Mouse (Mus musculus) gastrocnemius, postnatal 4 days (tissue): ENCODE results near the gene Adamtsl5. TPM values are rescaled to one million over a fixed set of nuclear protein-coding genes. Genes with fewer than 3 reads are reported as not detected.
"Not testable (repeated sequence)": the region's sequence is repeated elsewhere in the genome, so short reads cannot be mapped to it uniquely, and the experiment has no call there.

Experiments used
- DNase-seq, 2 experiments: peaks; one replicate each; pipeline ENCODE4 v3.0.0; 2021 to 2022; ENCODE audit warnings: low spot score in 2 of 2, mixed read lengths in 2 of 2
- total RNA-seq, 2 experiments: library from RNA; stranded (reverse); gene quantifications; 2 replicates each; pipeline ENCODE4 v1.2.3; 2021

Adamtsl5 gene
- total RNA-seq, 2 experiments from 2014 or later = 15.5 to 16.5 TPM

- peak in 1 of 2 experiments; percentile 68 for DNase-seq
These were observed 25.9 kb upstream of the Adamtsl5 start for GRCm38 (mm10) chr10:80374063-80374462.

- no peak for DNase-seq
These were observed 24.5 kb upstream of the Adamtsl5 start for GRCm38 (mm10) chr10:80372706-80373105.

GRCm38 (mm10) chr10:80371983-80372382 lies 23.8 kb upstream of the Adamtsl5 start:
- no peak for DNase-seq

DNA sequence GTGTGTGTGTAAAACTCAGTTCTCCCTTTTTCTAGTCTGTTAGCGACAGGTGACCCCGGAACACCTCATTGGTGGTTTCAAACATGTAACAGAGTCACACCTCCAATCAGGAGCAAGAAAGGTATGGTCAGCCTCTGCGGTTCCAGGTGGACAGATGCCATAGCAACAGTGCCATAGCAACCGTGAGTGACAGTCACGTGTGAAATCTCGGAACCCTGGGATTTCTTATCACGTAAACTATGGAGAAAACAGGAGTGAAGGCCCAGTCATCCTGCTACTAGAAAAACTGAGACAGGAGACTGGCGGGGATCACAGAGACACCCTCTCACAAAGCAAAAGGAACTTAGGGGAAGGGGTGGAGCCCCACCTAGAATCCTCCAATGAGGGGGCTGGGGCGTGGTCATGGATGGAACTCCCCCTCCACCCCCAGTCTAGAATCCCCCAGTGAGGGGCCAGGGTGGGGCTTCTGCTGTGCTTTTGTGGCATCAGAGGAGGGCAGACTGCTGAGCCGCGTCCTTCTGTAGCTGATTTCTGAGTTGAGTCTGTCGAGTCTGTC lies 23.3 kb upstream of the Adamtsl5 start:
- DNase-seq = no peak

DNA sequence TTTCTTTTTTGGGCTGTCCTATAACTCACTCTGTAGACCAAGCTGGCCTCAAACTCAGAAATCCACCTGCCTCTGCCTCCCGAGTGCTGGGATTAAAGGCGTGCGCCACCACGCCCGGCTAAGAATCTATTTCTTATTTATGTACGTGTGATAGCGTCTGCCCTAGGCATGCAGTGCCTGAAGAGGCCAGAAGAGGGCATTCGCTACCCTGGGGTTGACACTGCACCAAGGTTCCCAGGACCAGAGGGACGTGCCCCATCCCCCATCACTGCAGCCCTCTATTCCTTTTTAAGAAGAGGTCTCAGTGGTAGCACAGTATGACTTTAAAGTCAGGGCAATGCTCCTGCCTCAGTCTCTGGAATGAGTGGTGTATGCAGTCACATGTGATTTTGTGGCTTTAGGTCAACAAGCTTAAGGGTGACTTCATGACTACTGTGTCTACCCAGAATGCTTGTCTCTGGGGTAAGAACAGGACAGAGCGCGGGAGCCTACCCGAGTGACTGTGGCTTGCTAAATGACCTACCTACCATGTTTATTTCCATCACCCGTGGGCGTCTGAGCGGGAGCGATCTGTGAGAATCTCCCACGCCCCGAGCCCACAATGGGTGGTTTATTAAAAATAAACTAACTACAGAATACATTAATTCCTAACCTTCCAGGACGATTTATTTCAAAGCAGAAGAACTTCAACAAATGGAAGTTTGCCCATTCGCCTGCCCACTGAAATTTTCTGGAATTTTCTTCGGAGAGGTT lies 22.0 kb upstream of the Adamtsl5 start:
- no peak for DNase-seq

DNA sequence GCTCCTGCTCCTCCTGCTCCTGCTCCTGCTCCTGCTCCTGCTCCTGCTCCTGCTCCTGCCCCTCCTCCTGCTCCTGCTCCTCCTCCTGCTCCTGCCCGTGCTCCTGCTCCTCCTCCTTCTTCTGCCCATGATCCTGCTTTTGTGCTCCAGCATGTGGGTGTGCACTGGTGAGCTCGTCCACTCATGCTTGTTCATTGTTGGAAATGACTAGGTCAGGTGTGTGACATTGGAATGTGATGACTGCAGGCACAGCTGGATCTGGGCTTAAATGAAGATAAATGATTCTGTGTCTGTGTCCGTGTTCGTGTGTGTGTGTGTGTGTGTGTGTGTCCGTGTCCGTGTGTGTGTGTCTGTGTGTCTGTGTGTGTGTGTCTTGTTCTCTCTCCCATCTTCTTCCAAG lies 20.2 kb upstream of the Adamtsl5 start:
- no peak for DNase-seq

DNA sequence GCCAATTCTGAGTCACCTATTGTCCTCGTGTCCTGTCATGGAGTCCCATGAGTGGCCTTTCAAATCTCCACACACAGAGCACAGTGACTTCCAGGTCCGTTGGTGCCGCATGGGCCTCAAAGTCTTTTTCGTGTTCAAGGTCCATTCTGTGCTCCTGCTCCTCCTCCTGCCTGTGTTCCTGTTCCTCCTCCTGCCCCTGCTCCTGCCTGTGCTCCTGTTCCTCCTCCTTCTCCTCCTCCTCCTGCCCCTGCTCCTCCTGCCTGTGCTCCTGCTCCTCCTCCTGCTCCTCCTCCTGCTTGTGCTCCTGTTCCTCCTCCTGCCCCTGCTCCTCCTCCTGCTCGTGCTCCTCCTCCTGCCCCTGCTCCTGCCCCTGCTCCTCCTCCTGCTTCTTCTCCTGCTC lies 19.7 kb upstream of the Adamtsl5 start:
- no peak for DNase-seq

DNA sequence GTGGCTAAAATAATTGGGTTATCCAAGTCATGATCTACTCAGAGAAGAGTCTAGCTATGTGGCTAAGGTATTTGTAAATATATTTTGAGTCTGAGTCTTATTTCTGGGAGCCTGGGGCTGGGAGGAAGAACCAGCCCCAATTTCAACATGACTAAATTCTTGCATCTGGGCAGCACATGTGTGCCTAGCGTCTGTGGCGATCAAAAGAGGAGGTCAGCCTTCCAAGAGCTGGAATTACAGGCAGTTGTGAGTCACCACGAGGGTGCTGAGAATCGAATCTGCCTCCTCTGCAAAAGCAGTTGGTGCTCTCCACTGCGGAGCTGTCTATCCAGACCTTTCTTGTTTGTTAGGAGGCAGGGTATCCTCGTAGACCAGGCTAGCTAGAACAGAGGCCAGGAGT lies 17.5 kb upstream of the Adamtsl5 start:
- DNase-seq = no peak

GRCm38 (mm10) chr10:80363734-80364133 lies 15.5 kb upstream of the Adamtsl5 start:
- DNase-seq = no peak

GRCm38 (mm10) chr10:80357994-80358639 lies 9.9 kb upstream of the Adamtsl5 start:
- no peak for DNase-seq

DNA sequence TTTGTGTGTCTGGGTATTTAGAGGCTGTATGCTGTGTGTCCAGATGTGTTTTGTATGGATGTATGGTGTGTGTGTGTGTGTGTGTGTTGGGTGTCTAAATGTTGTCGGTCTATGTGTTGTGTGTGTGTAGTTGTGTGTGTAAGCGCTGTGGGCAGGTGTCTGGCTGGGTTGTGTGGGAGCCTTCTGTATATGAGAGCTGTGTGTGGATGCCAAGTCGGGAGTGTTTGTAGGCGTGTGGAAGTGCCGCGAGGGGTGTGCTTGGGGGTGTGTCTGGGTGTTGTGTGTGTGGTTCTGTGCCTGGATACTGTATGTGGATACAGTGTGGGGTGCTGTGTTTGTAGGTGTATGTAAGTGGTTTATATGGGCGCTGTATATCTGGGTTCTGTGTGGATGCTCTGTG lies 9.1 kb upstream of the Adamtsl5 start:
- no peak for DNase-seq

DNA sequence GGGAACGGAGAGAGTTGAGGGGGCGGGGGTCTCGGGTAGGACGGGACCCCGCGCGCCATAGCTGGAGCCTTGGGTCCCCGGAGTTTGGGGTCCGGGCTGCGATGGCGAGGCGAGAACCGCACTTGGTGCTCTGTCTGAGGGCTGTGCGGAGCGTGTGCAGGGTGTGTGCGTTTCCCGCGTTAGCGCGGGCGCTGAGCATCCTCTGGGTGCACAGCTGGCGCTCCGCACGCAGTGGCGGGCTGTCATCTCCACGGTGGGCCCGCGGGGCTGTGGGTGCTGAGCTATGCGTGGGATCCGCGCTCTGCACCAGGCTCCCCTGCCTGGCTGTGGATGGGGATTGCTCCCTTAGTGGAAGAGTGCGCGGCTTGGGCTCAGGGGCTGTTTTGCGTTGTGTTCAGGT lies 8.5 kb upstream of the Adamtsl5 start:
- DNase-seq = no peak

DNA sequence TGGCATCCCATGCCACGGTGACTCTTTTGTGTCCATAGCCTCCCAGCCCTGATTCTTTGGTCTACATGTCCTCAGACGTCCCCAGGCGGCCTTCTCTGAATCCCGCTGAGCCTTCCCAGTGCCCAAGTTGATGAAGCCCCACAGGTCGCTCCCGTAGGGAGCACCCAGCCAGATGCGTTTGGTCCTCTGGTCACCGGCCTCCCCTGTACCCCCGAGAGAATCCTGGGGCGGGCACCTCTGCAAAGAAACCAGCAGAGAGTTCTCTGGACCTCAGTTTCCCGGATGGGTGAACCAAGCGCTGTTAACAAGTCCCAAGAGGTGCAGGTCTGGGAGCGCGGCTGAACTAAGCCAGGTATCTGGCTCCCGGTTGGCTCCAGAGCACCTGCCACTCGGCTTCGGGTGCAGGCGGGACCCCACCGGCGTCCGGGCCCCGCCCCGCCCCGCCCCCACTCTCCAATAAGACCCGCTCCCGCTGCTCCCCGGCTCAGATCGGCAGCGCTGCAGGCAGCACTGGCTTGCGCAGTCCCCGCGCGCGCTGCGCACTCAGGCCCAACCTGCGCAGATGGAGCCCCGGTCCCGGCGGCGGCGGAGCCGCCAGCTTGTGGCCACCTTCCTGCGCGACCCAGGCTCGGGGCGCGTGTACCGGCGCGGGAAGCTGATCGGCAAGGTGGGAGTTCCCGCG lies 7.9 kb upstream of the Adamtsl5 start, which contains the start of gene Plk5:
Gene Plk5, plus strand, starts transcription at position 459 of the 682 bp plus-strand sequence.
- no peak for DNase-seq

GRCm38 (mm10) chr10:80355431-80355830 lies 7.2 kb upstream of the Adamtsl5 start:
- no peak for DNase-seq

DNA sequence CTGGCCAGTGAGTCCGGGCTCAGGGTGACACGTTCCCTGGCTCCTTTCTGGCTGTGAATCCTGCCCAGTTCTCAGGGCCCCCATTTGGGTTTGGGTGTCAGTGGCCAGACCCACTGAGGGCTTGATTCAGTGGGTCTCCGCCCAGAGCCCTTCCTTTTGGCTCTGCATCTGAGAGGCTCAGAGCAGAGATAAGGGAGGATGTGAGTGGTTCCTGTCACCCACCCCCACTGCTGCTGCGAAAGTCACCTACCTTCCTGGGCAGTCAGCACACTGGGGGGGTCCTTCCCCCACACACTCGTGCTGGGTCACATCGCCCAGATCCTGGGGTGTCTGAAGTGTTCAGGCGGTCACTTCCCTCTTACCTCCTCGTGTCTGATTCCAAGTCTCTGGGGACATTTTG lies 4.5 kb upstream of the Adamtsl5 start:
- no peak for DNase-seq

- no peak for DNase-seq
These were observed 3.7 kb upstream of the Adamtsl5 start for GRCm38 (mm10) chr10:80351896-80352295.

DNA sequence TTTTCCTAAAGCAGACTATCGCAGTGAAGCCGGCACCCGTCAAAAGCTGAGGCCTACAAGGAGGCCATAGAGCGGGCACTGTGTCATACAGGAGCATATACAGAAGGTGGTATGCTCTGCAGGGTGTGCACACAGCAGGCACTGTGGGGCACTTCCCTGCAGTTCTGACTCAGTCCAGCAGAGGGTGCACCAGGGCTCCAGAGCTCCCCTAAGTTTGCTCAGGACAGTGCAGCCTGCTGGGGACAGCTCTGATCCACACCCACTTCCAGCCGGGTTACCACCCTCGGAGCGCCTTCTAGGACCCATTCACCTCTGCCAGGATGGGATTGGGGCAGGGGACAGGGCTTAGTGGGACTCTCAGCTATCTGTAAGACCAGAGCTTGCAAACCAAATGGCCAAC lies 2.1 kb upstream of the Adamtsl5 start:
- peak; percentile 74 to 82 for DNase-seq

DNA sequence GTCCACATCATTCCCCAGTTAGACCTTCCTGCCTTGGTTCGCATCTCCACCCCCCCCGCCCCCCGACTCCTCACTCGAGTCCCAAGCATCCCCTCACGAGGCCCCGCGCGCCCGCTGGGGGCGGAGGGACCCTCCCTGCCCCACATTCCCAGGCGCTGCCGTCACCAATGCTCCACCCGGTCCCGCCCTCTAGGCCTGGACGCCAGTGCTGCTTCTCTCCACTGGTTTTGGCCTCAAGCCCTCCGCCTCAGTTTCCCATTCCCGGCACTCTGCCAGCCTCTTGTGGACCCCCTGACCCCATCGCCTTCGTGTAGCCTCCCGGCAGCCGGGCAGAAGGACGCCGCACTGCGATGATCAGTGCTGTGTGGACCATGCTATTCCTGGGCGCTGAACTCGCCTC lies 769 bp upstream of the Adamtsl5 start:
- no peak for DNase-seq

DNA sequence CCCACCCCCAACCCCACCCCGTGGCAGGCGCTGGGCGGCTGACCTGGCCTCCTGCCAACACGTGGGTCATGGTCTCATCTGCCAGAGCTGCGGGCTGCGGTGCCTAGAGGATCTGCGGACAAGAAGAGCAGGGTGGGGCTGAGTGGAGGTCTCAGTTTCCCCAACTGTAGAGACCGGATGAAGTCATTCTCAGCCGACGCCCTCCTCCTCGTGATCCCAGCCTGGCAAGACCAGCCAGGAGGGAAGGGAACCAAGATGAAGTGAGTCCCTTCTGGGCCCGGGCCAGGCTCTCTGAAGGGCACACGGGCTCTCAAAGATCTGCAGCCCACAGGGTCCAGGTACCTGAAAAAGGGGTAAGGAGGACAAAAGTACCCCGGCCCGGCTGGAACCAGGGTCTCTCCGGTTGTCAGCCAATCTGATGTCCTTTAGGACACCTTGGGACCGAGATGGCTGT lies 671 bp downstream of the Adamtsl5 start:
- DNase-seq = no peak

DNA sequence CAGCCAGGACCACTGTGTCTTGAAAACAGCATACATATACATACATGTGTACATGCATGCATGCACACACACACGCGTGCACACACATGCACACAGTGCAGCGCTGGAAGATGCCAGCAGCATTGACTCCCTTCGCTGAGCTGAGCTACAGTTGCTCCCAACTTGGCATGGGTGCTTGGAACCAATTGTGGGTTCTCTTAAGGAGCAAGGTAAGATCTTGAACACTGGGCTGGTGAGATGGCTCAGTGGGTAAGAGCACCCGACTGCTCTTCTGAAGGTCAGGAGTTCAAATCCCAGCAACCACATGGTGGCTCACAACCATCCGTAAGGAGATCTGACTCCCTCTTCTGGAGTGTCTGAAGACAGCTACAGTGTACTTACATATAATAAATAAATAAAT lies 2.3 kb downstream of the Adamtsl5 start:
- DNase-seq = not testable (repeated sequence)

GRCm38 (mm10) chr10:80345122-80345521 lies 3.1 kb downstream of the Adamtsl5 start:
- DNase-seq = no peak

GRCm38 (mm10) chr10:80344131-80344661 lies 4.0 kb downstream of the Adamtsl5 start:
- no peak for DNase-seq
